Mouse (Mus musculus) neural tube, embryonic 12.5 days (tissue): ENCODE measurements around the gene Zbtb5. TPM values are rescaled to one million over a fixed set of nuclear protein-coding genes. Genes with fewer than 3 reads are reported as not detected.

ENCODE experiments used
- ATAC-seq: fragments of 200-750 bp; cut with Nextera tagmentation; 2 replicates; pipeline ENCODE4 v1.8.0; 2017; ENCODE audit warnings: low read depth, mild to moderate bottlenecking, moderate TSS enrichment, moderate library complexity; ENCODE audit not compliant: low FRiP score
- H3K27ac ChIP-seq: fragments of 300-500 bp; sonication (generic); 2 replicates; pipeline ENCODE4 v1.5.1; 2016
- H3K27me3 ChIP-seq: fragments of 300-500 bp; sonication (generic); replicated peaks from 2 replicates; pipeline ENCODE4 v1.6.1; 2016; ENCODE audit warnings: mild to moderate bottlenecking
- H3K36me3 ChIP-seq: fragments of 300-500 bp; sonication (generic); 2 replicates; pipeline ENCODE4 v1.6.1; 2016; ENCODE audit warnings: mild to moderate bottlenecking
- H3K4me1 ChIP-seq: fragments of 300-500 bp; sonication (generic); 2 replicates; pipeline ENCODE4 v1.6.1; 2016
- H3K4me2 ChIP-seq: fragments of 300-500 bp; sonication (generic); replicated peaks from 2 replicates; pipeline ENCODE4 v1.6.1; 2016; ENCODE audit warnings: mild to moderate bottlenecking
- H3K4me3 ChIP-seq: fragments of 300-500 bp; sonication (generic); 2 replicates; pipeline ENCODE4 v1.5.1; 2016
- H3K9ac ChIP-seq: fragments of 300-500 bp; sonication (generic); 2 replicates; pipeline ENCODE4 v1.6.1; 2016; ENCODE audit warnings: mild to moderate bottlenecking
- H3K9me3 ChIP-seq: fragments of 300-500 bp; sonication (generic); 2 replicates; pipeline ENCODE4 v1.6.1; 2016; ENCODE audit warnings: mild to moderate bottlenecking
- WGBS: fragments of 180-500 bp; shearing (Covaris S2); methylation state at CpG from one replicate; pipeline ENCODE4 v1.1.7; 2016; 5-methylcytosine and 5-hydroxymethylcytosine counted together
- polyA plus RNA-seq: library from polyadenylated mRNA; unstranded; fragments of >200 nt; fragmentation: Nextera tagmentation; extraction: Ambion mirVana; gene quantifications from 2 replicates; pipeline ENCODE4 v1.2.1, GENCODE M21; 2016

The Zbtb5 gene
- polyA plus RNA-seq, 1 experiment from 2014 or later: 43.6 TPM

GRCm38 (mm10) chr4:44976921-44977710, 35.1 kb downstream of the Zbtb5 start:
- ATAC-seq: no peak
- Histone ChIP-seq H3K4me2 (no peak overlapping the region), H3K27ac (no peak overlapping the region)

GRCm38 (mm10) chr4:44976026-44976615, 36.1 kb downstream of the Zbtb5 start:
- H3K36me3 ChIP-seq: no peaks in the 10 kb centered on the region

More at GRCm38 (mm10) chr4:44976921-44977710, 35.1 kb downstream of the Zbtb5 start:
- 91% methylated on average over 10 of the region's 10 CpGs for WGBS
- H3K4me3 ChIP-seq: no peak overlapping the region
- no peaks in the 10 kb centered on the region for H3K9me3 ChIP-seq
- H3K36me3 ChIP-seq: no peaks in the 10 kb centered on the region
- H3K4me1 ChIP-seq: peaks cover 14% of the 10 kb centered on the region; the same call in 1 of the 2 replicates
- H3K27me3 ChIP-seq: no peaks in the 10 kb centered on the region
- no peak overlapping the region for H3K9ac ChIP-seq

GRCm38 (mm10) chr4:44974331-44974730, 37.9 kb downstream of the Zbtb5 start:
- 77% methylated on average over 8 of the region's 8 CpGs for WGBS
- no peak overlapping the region for H3K4me2 ChIP-seq
- H3K4me1 ChIP-seq: no peaks in the 10 kb centered on the region
- H3K4me3 ChIP-seq: no peak overlapping the region
- no peak for ATAC-seq
- H3K27ac ChIP-seq: no peak overlapping the region
- no peaks in the 10 kb centered on the region for H3K9me3 ChIP-seq
- no peaks in the 10 kb centered on the region for H3K36me3 ChIP-seq
- H3K9ac ChIP-seq: no peak overlapping the region
- H3K27me3 ChIP-seq: no peaks in the 10 kb centered on the region

More at GRCm38 (mm10) chr4:44976026-44976615, 36.1 kb downstream of the Zbtb5 start:
- Histone ChIP-seq H3K9me3 (no peaks in the 10 kb centered on the region), H3K4me3 (no peak overlapping the region), H3K27ac (no peak overlapping the region), H3K4me1 (peaks cover 5% of the 10 kb centered on the region; the same call in 1 of the 2 replicates), H3K4me2 (no peak overlapping the region), H3K9ac (no peak overlapping the region), H3K27me3 (no peaks in the 10 kb centered on the region)
- no peak for ATAC-seq
- WGBS: 84% methylated on average over 6 of the region's 6 CpGs

GRCm38 (mm10) chr4:44973871-44974270, 38.3 kb downstream of the Zbtb5 start:
- ATAC-seq: no peak
- 60% methylated on average over 14 of the region's 14 CpGs for WGBS

GRCm38 (mm10) chr4:44973450-44973849, 38.8 kb downstream of the Zbtb5 start:
- Histone ChIP-seq H3K4me2 (peak overlapping the region; percentile 20), H3K27ac (no peak overlapping the region), H3K4me3 (no peak overlapping the region), H3K27me3 (no peaks in the 10 kb centered on the region), H3K9ac (no peak overlapping the region), H3K36me3 (no peaks in the 10 kb centered on the region), H3K4me1 (no peaks in the 10 kb centered on the region), H3K9me3 (no peaks in the 10 kb centered on the region)
- ATAC-seq: no peak
- WGBS: 15% methylated on average over 9 of the region's 9 CpGs

More at GRCm38 (mm10) chr4:44973871-44974270, 38.3 kb downstream of the Zbtb5 start:
- Histone ChIP-seq H3K4me1 (no peaks in the 10 kb centered on the region), H3K9ac (no peak overlapping the region), H3K27ac (no peak overlapping the region), H3K4me3 (no peak overlapping the region), H3K4me2 (peak overlapping the region; percentile 20), H3K27me3 (no peaks in the 10 kb centered on the region), H3K36me3 (no peaks in the 10 kb centered on the region), H3K9me3 (no peaks in the 10 kb centered on the region)

GRCm38 (mm10) chr4:44970612-44971110, 41.6 kb downstream of the Zbtb5 start:
- H3K36me3 ChIP-seq: no peaks in the 10 kb centered on the region
- H3K9me3 ChIP-seq: no peaks in the 10 kb centered on the region
- no peaks in the 10 kb centered on the region for H3K4me1 ChIP-seq
- no peaks in the 10 kb centered on the region for H3K27me3 ChIP-seq
- H3K9ac ChIP-seq: no peak overlapping the region
- 0 out of 2 replicates have a peak overlapping the region, but pooled peaks have one; percentile 1 for H3K4me2 ChIP-seq
- no peak overlapping the region for H3K4me3 ChIP-seq
- H3K27ac ChIP-seq: no peak overlapping the region
- ATAC-seq: no peak
- 24% methylated on average over 10 of the region's 10 CpGs for WGBS

GRCm38 (mm10) chr4:44970056-44970455, 42.2 kb downstream of the Zbtb5 start:
- 93% methylated on average over 7 of the region's 7 CpGs for WGBS
- Histone ChIP-seq H3K4me1 (no peaks in the 10 kb centered on the region), H3K4me3 (no peak overlapping the region), H3K9me3 (no peaks in the 10 kb centered on the region), H3K27me3 (no peaks in the 10 kb centered on the region), H3K27ac (no peak overlapping the region), H3K4me2 (no peak overlapping the region), H3K36me3 (no peaks in the 10 kb centered on the region), H3K9ac (no peak overlapping the region)
- ATAC-seq: no peak

GRCm38 (mm10) chr4:44967402-44967801, 44.8 kb downstream of the Zbtb5 start:
- Histone ChIP-seq H3K36me3 (no peaks in the 10 kb centered on the region), H3K4me1 (no peaks in the 10 kb centered on the region), H3K4me3 (no peak overlapping the region), H3K4me2 (no peak overlapping the region), H3K9ac (no peak overlapping the region), H3K27me3 (no peaks in the 10 kb centered on the region), H3K9me3 (no peaks in the 10 kb centered on the region), H3K27ac (no peak overlapping the region)
- no peak for ATAC-seq
- 88% methylated on average over 8 of the region's 8 CpGs for WGBS

- ATAC-seq: no peak
- Histone ChIP-seq H3K9ac (no peak overlapping the region), H3K9me3 (no peaks in the 10 kb centered on the region), H3K4me1 (no peaks in the 10 kb centered on the region), H3K4me3 (no peak overlapping the region), H3K36me3 (no peaks in the 10 kb centered on the region), H3K27ac (no peak overlapping the region), H3K27me3 (no peaks in the 10 kb centered on the region), H3K4me2 (no peak overlapping the region)
- 89% methylated on average over 3 of the region's 3 CpGs for WGBS
Measured at GRCm38 (mm10) chr4:44965736-44966135, 46.5 kb downstream of the Zbtb5 start.

GRCm38 (mm10) chr4:44965175-44965574, 47.0 kb downstream of the Zbtb5 start:
- Histone ChIP-seq H3K9me3 (no peaks in the 10 kb centered on the region), H3K27me3 (no peaks in the 10 kb centered on the region), H3K36me3 (no peaks in the 10 kb centered on the region), H3K9ac (no peak overlapping the region), H3K27ac (no peak overlapping the region), H3K4me3 (no peak overlapping the region), H3K4me1 (no peaks in the 10 kb centered on the region), H3K4me2 (no peak overlapping the region)
- ATAC-seq: no peak
- 93% methylated on average over 2 of the region's 2 CpGs for WGBS

- Histone ChIP-seq H3K9ac (no peak overlapping the region), H3K27me3 (no peaks in the 10 kb centered on the region), H3K4me3 (no peak overlapping the region), H3K36me3 (no peaks in the 10 kb centered on the region), H3K9me3 (no peaks in the 10 kb centered on the region), H3K4me1 (no peaks in the 10 kb centered on the region), H3K4me2 (no peak overlapping the region), H3K27ac (no peak overlapping the region)
- 84% methylated on average over 11 of the region's 11 CpGs for WGBS
- no peak for ATAC-seq
Measured at GRCm38 (mm10) chr4:44963156-44963555, 49.1 kb downstream of the Zbtb5 start.

GRCm38 (mm10) chr4:44959220-44959619, 53.0 kb downstream of the Zbtb5 start:
- WGBS: 91% methylated on average over 13 of the region's 13 CpGs
- Histone ChIP-seq H3K4me3 (no peak overlapping the region), H3K4me2 (no peak overlapping the region), H3K9me3 (no peaks in the 10 kb centered on the region), H3K27me3 (no peaks in the 10 kb centered on the region), H3K36me3 (no peaks in the 10 kb centered on the region), H3K27ac (no peak overlapping the region), H3K9ac (no peak overlapping the region), H3K4me1 (no peaks in the 10 kb centered on the region)
- ATAC-seq: no peak
